Mouse (Mus musculus) embryonic facial prominence, embryonic 12.5 days (tissue): ENCODE measurements around the gene Olfr612. TPM values are rescaled to one million over a fixed set of nuclear protein-coding genes. Genes with fewer than 3 reads are reported as not detected.
"Not testable (repeated sequence)": the region's sequence is repeated elsewhere in the genome, so short reads cannot be mapped to it uniquely, and the experiment has no call there.

Experiments used
- ATAC-seq: fragments of 200-750 bp; cut with Nextera tagmentation; 2 replicates; pipeline ENCODE4 v1.8.0; 2017; ENCODE audit not compliant: insufficient number of reproducible peaks, insufficient read depth, low FRiP score, low TSS enrichment
- H3K27ac ChIP-seq: fragments of 300-500 bp; sonication (generic); 2 replicates; pipeline ENCODE4 v1.5.1; 2016; ENCODE audit warnings: mild to moderate bottlenecking
- H3K27me3 ChIP-seq: fragments of 300-500 bp; sonication (generic); 2 replicates; pipeline ENCODE4 v1.6.1; 2016; ENCODE audit warnings: mild to moderate bottlenecking, moderate library complexity
- H3K36me3 ChIP-seq: fragments of 300-500 bp; sonication (generic); 2 replicates; pipeline ENCODE4 v1.6.1; 2016; ENCODE audit warnings: mild to moderate bottlenecking
- H3K4me1 ChIP-seq: fragments of 300-500 bp; sonication (generic); 2 replicates; pipeline ENCODE4 v1.6.1; 2016
- H3K4me2 ChIP-seq: fragments of 300-500 bp; sonication (generic); replicated peaks from 2 replicates; pipeline ENCODE4 v1.6.1; 2016; ENCODE audit warnings: mild to moderate bottlenecking, moderate library complexity
- H3K4me3 ChIP-seq: fragments of 300-500 bp; sonication (generic); 2 replicates; pipeline ENCODE4 v1.5.1; 2016; ENCODE audit warnings: mild to moderate bottlenecking
- H3K9ac ChIP-seq: fragments of 300-500 bp; sonication (generic); 2 replicates; pipeline ENCODE4 v1.6.1; 2016; ENCODE audit warnings: mild to moderate bottlenecking, moderate library complexity
- H3K9me3 ChIP-seq: fragments of 300-500 bp; sonication (generic); 2 replicates; pipeline ENCODE4 v1.6.1; 2016; ENCODE audit warnings: mild to moderate bottlenecking, moderate library complexity
- WGBS: fragments of 180-500 bp; shearing (Covaris S2); methylation state at CpG from one replicate; pipeline ENCODE4 v1.1.7; 2016; 5-methylcytosine and 5-hydroxymethylcytosine counted together
- microRNA-seq: library from miRNA; unstranded; fragments of <30 nt; microRNA quantifications from one replicate; pipeline ENCODE4, GENCODE M21; 2017
- polyA plus RNA-seq: library from polyadenylated mRNA; unstranded; fragments of >200 nt; fragmentation: Nextera tagmentation; extraction: Ambion mirVana; gene quantifications from 2 replicates; pipeline ENCODE4 v1.2.1, GENCODE M21; 2016

Gene Olfr612
- not detected in 2 replicates for polyA plus RNA-seq

GRCm38 (mm10) chr7:103542617-103543016 lies at the start of gene Olfr612:
Gene Olfr612 (minus strand): TSS chr7:103542717.
- not testable (repeated sequence) for H3K27ac ChIP-seq, ATAC-seq, H3K36me3 ChIP-seq, H3K4me1 ChIP-seq, H3K4me2 ChIP-seq, H3K4me3 ChIP-seq, H3K9me3 ChIP-seq, H3K9ac ChIP-seq, H3K27me3 ChIP-seq
- WGBS: 87% methylated on average over 2 of the region's 2 CpGs

- no peak for ATAC-seq
- no peak within 1 kb of the TSS for H3K4me2 ChIP-seq
- no peak within 1 kb of the TSS for H3K9ac ChIP-seq
- H3K27me3 ChIP-seq: no peaks in the 10 kb centered on the region
- no peaks in the 10 kb centered on the region for H3K4me1 ChIP-seq
- WGBS: 59% methylated on average over 2 of the region's 2 CpGs
- H3K27ac ChIP-seq: no peak within 1 kb of the TSS
- no peaks in the 10 kb centered on the region for H3K9me3 ChIP-seq
- H3K36me3 ChIP-seq: no peaks in the 10 kb centered on the region
- no peak within 1 kb of the TSS for H3K4me3 ChIP-seq
Measured at GRCm38 (mm10) chr7:103589803-103590202, 47.3 kb upstream of the Olfr612 start, which contains the start of gene Olfr618. Gene Olfr618 (plus strand): TSS chr7:103590103.

GRCm38 (mm10) chr7:103572761-103573160 lies 30.2 kb upstream of the Olfr612 start, which contains the start of gene Olfr617:
Gene Olfr617 (plus strand): TSS chr7:103573061.
- Histone ChIP-seq H3K4me2 (no peak within 1 kb of the TSS), H3K9me3 (no peaks in the 10 kb centered on the region), H3K27me3 (no peaks in the 10 kb centered on the region), H3K9ac (no peak within 1 kb of the TSS), H3K4me3 (no peak within 1 kb of the TSS), H3K4me1 (no peaks in the 10 kb centered on the region), H3K27ac (no peak within 1 kb of the TSS), H3K36me3 (no peaks in the 10 kb centered on the region)
- 81% methylated on average over 1 of the region's 1 CpGs for WGBS
- no peak for ATAC-seq

DNA sequence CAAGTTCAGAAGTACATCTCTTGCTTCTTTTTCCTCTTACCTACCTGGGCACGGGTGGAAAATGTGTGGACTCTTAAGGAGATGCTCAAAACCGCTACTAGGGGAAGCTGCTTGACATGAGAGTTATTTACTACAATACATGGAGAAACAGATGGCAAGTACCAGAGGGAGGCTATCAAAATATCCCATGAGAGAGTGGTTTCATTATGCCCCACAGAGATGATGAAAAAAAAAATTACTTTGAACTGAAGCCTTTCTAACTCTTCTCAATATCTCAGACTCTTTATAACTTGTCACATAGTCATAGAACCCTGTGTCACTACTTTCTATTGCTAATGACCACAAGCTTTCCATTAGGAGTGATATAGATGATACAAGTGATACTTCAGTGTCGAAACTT lies 26.5 kb upstream of the Olfr612 start, which contains the start of gene Olfr616:
TSS of gene Olfr616 (minus strand) at position 101 of the 400 bp plus-strand sequence.
- H3K4me1 ChIP-seq: no peaks in the 10 kb centered on the region
- no peaks in the 10 kb centered on the region for H3K9me3 ChIP-seq
- no peak within 1 kb of the TSS for H3K4me2 ChIP-seq
- no peak within 1 kb of the TSS for H3K27ac ChIP-seq
- ATAC-seq: no peak
- H3K27me3 ChIP-seq: no peaks in the 10 kb centered on the region
- H3K36me3 ChIP-seq: no peaks in the 10 kb centered on the region
- H3K9ac ChIP-seq: no peak within 1 kb of the TSS
- H3K4me3 ChIP-seq: no peak within 1 kb of the TSS
- WGBS: 77% methylated on average over 3 of the region's 3 CpGs

DNA sequence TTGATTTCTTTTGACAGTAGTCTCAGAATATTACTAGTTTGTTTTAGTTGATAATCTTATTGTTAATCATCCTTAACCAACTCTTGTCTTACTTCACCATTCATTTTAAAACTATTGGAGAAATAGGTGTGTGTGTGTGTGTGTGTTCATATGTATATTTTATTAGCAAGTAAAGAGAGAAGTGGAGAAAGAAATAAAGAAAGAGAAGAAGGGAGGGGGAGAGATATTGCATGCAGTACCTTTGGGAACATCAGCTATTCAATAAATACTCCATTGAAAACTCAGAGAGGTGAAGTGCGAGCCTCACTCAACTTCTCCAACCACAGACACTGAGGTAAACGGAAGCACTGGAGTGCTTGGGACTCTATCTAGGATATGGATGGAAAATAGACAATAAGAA lies 13.3 kb upstream of the Olfr612 start, which contains the start of gene Olfr615:
TSS of gene Olfr615 (plus strand) at position 301 of the 400 bp plus-strand sequence.
- no peak within 1 kb of the TSS for H3K9ac ChIP-seq
- no peak within 1 kb of the TSS for H3K27ac ChIP-seq
- H3K4me2 ChIP-seq: no peak within 1 kb of the TSS
- no peaks in the 10 kb centered on the region for H3K27me3 ChIP-seq
- WGBS: 75% methylated on average over 2 of the region's 2 CpGs
- H3K4me1 ChIP-seq: no peaks in the 10 kb centered on the region
- no peaks in the 10 kb centered on the region for H3K36me3 ChIP-seq
- no peak for ATAC-seq
- no peak within 1 kb of the TSS for H3K4me3 ChIP-seq
- H3K9me3 ChIP-seq: no peaks in the 10 kb centered on the region

DNA sequence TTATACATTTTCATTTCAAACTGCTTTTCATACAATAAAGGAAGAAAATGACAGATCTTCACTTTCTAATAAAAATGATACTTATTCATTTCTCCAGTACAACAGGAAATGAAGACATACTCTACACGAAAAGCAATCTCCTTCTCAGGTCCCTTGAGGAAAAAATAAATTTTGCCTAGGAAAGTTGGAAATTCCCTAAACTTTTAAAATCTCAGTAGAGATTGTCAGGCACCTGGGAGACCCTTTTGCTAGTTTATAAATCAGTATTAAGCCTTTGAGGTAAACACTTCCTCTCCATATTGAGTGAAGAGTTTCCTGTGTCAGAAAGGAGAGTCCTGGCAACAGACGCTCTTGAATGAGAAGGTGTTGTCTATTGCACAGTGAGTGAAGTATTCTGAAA lies 5.3 kb upstream of the Olfr612 start, which contains the start of gene Olfr613:
TSS of gene Olfr613 (plus strand) at position 301 of the 400 bp plus-strand sequence.
- Histone ChIP-seq H3K27me3 (no peaks in the 10 kb centered on the region), H3K4me2 (no peak within 1 kb of the TSS), H3K36me3 (no peaks in the 10 kb centered on the region), H3K4me1 (no peaks in the 10 kb centered on the region), H3K9ac (no peak within 1 kb of the TSS), H3K27ac (no peak within 1 kb of the TSS), H3K9me3 (no peaks in the 10 kb centered on the region), H3K4me3 (no peak within 1 kb of the TSS)
- WGBS: 74% methylated on average over 2 of the region's 2 CpGs
- no peak for ATAC-seq

GRCm38 (mm10) chr7:103520746-103521145 lies 21.8 kb downstream of the Olfr612 start, which contains the start of gene Olfr611:
Gene Olfr611 (minus strand): TSS chr7:103520846.
- H3K27ac ChIP-seq, ATAC-seq, H3K9me3 ChIP-seq, H3K36me3 ChIP-seq, H3K4me1 ChIP-seq, H3K9ac ChIP-seq, H3K4me3 ChIP-seq, H3K27me3 ChIP-seq, H3K4me2 ChIP-seq: not testable (repeated sequence)
- 79% methylated on average over 1 of the region's 1 CpGs for WGBS

- H3K4me1 ChIP-seq: no peaks in the 10 kb centered on the region
- no peaks in the 10 kb centered on the region for H3K9me3 ChIP-seq
- H3K4me2 ChIP-seq: no peak within 1 kb of the TSS
- H3K9ac ChIP-seq: no peak within 1 kb of the TSS
- no peak for ATAC-seq
- 88% methylated on average over 2 of the region's 2 CpGs for WGBS
- H3K36me3 ChIP-seq: no peaks in the 10 kb centered on the region
- no peaks in the 10 kb centered on the region for H3K27me3 ChIP-seq
- no peak within 1 kb of the TSS for H3K27ac ChIP-seq
- H3K4me3 ChIP-seq: no peak within 1 kb of the TSS
Measured at GRCm38 (mm10) chr7:103512022-103512421, 30.5 kb downstream of the Olfr612 start, which contains the start of gene Olfr610. Gene Olfr610 (minus strand): TSS chr7:103512122.

- no peaks in the 10 kb centered on the region for H3K36me3 ChIP-seq
- ATAC-seq: no peak
- no peak within 1 kb of the TSS for H3K4me3 ChIP-seq
- no peaks in the 10 kb centered on the region for H3K4me1 ChIP-seq
- H3K27ac ChIP-seq: no peak within 1 kb of the TSS
- H3K27me3 ChIP-seq: no peaks in the 10 kb centered on the region
- no peak within 1 kb of the TSS for H3K4me2 ChIP-seq
- WGBS: 48% methylated on average over 1 of the region's 1 CpGs
- H3K9ac ChIP-seq: no peak within 1 kb of the TSS
- no peaks in the 10 kb centered on the region for H3K9me3 ChIP-seq
Measured at GRCm38 (mm10) chr7:103497962-103498361, 44.6 kb downstream of the Olfr612 start, which contains the start of gene Olfr609. Gene Olfr609 (minus strand): TSS chr7:103498062.

Small RNA genes lying within 50 kb of the gene (microRNA-seq; reads per million reads assigned to microRNA genes)
- gene Gm26506: not detected

Other genes starting within 250 kb of the Olfr612 start
- not detected in 2 replicates for gene Olfr596, start 237.1 kb downstream of the Olfr612 start, polyA plus RNA-seq
- gene Olfr597, start 226.4 kb downstream of the Olfr612 start, polyA plus RNA-seq: not detected in 2 replicates
- not detected in 2 replicates for gene Olfr598, start 219.1 kb downstream of the Olfr612 start, polyA plus RNA-seq
- gene Olfr599, start 206.8 kb downstream of the Olfr612 start, polyA plus RNA-seq: not detected in 2 replicates
- gene Olfr600, start 193.0 kb downstream of the Olfr612 start, polyA plus RNA-seq: not detected in 2 replicates
- not detected in 2 replicates for gene Olfr601, start 180.1 kb downstream of the Olfr612 start, polyA plus RNA-seq
- gene Olfr603, start 156.5 kb downstream of the Olfr612 start, polyA plus RNA-seq: not detected in 2 replicates
- not detected in 2 replicates for gene Usp17lc, start 127.6 kb downstream of the Olfr612 start, polyA plus RNA-seq
- not detected in 2 replicates for gene Olfr605, start 97.3 kb downstream of the Olfr612 start, polyA plus RNA-seq
- not detected in 2 replicates for gene Olfr606, start 93.7 kb downstream of the Olfr612 start, polyA plus RNA-seq
- gene Olfr607, start 78.6 kb downstream of the Olfr612 start, polyA plus RNA-seq: not detected in 2 replicates
- gene Olfr608, start 72.8 kb downstream of the Olfr612 start, polyA plus RNA-seq: not detected in 2 replicates
- gene Olfr609, start 44.7 kb downstream of the Olfr612 start, polyA plus RNA-seq: not detected in 2 replicates
- gene Olfr610, start 30.6 kb downstream of the Olfr612 start, polyA plus RNA-seq: not detected in 2 replicates
- gene Olfr611, start 21.9 kb downstream of the Olfr612 start, polyA plus RNA-seq: not detected in 2 replicates
- gene Olfr613, start 5.4 kb upstream of the Olfr612 start, polyA plus RNA-seq: not detected in 2 replicates
- not detected in 2 replicates for gene Olfr615, start 13.4 kb upstream of the Olfr612 start, polyA plus RNA-seq
- gene Olfr616, start 26.4 kb upstream of the Olfr612 start, polyA plus RNA-seq: not detected in 2 replicates
- gene Olfr617, start 30.3 kb upstream of the Olfr612 start, polyA plus RNA-seq: 0.15 TPM in 1 of 2 replicates, not detected in the other
- not detected in 2 replicates for gene Olfr618, start 47.4 kb upstream of the Olfr612 start, polyA plus RNA-seq
- gene Olfr619, start 57.9 kb upstream of the Olfr612 start, polyA plus RNA-seq: not detected in 2 replicates
- gene Olfr620, start 69.8 kb upstream of the Olfr612 start, polyA plus RNA-seq: not detected in 2 replicates
- gene Olfr622, start 100.0 kb upstream of the Olfr612 start, polyA plus RNA-seq: not detected in 2 replicates
- gene Olfr623, start 121.0 kb upstream of the Olfr612 start, polyA plus RNA-seq: not detected in 2 replicates
- 0.04 and 0.10 TPM in 2 replicates for gene Olfr624, start 128.5 kb upstream of the Olfr612 start, polyA plus RNA-seq
- gene Olfr625-ps1, start 140.0 kb upstream of the Olfr612 start, polyA plus RNA-seq: not detected in 2 replicates
- not detected in 2 replicates for gene Olfr243, start 172.0 kb upstream of the Olfr612 start, polyA plus RNA-seq
- gene Olfr628, start 187.7 kb upstream of the Olfr612 start, polyA plus RNA-seq: not detected in 2 replicates
- not detected in 2 replicates for gene Olfr629, start 202.2 kb upstream of the Olfr612 start, polyA plus RNA-seq
- not detected in 2 replicates for gene Olfr630, start 214.6 kb upstream of the Olfr612 start, polyA plus RNA-seq
- gene Olfr69, start 228.9 kb upstream of the Olfr612 start, polyA plus RNA-seq: not detected in 2 replicates
- not detected in 2 replicates for gene Olfr68, start 237.0 kb upstream of the Olfr612 start, polyA plus RNA-seq
- not detected in 2 replicates for gene Olfr67, start 249.1 kb upstream of the Olfr612 start, polyA plus RNA-seq